Mouse (Mus musculus) adrenal gland, adult 18-20 months (tissue): ENCODE measurements around the gene Usp44. TPM values are rescaled to one million over a fixed set of nuclear protein-coding genes. Genes with fewer than 3 reads are reported as not detected.
A peak's percentile ranks its signal among the peaks of the same experiment; 100 is the strongest.

Experiments
- DNase-seq, 2 experiments: peaks; one replicate each; pipeline ENCODE4 v3.0.0; 2021 to 2022; ENCODE audit warnings: low spot score in 2 of 2
- total RNA-seq, 2 experiments: library from RNA; stranded (reverse); gene quantifications; 1 replicate in 1 of 2; 2 replicates in 1 of 2; pipeline ENCODE4 v1.2.3; 2021

Gene Usp44
- total RNA-seq, 2 experiments from 2014 or later, result not detected

DNA sequence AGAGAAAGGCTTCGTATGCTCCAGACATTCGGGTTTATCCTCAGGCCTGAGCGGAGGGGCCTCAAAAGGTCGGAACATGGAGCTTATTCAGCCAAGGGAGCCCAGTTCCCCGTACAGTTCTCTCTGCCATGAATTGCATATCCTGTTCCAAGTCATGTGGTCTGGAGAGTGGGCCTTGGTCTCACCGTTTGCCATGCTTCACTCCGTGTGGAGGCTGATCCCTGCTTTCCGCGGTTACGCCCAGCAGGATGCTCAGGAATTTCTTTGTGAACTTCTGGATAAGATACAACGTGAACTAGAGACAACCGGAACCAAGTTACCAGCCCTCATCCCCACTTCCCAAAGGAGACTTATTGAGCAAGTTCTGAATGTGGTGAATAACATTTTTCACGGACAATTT, 15.4 kb downstream of the Usp44 start:
- DNase-seq, result no peak

GRCm38 (mm10) chr10:93855126-93855525, 23.8 kb downstream of the Usp44 start:
- DNase-seq, result no peak

- no peak for DNase-seq
These were observed 24.7 kb downstream of the Usp44 start for GRCm38 (mm10) chr10:93856095-93856494.

GRCm38 (mm10) chr10:93868401-93868800, 37.0 kb downstream of the Usp44 start:
- DNase-seq, result no peak

- no peak for DNase-seq
These were observed 37.5 kb downstream of the Usp44 start for GRCm38 (mm10) chr10:93868886-93869285.

- DNase-seq, result no peak
These were observed 45.4 kb downstream of the Usp44 start for GRCm38 (mm10) chr10:93876772-93877171.

GRCm38 (mm10) chr10:93878732-93879131, 47.4 kb downstream of the Usp44 start:
- no peak for DNase-seq

DNA sequence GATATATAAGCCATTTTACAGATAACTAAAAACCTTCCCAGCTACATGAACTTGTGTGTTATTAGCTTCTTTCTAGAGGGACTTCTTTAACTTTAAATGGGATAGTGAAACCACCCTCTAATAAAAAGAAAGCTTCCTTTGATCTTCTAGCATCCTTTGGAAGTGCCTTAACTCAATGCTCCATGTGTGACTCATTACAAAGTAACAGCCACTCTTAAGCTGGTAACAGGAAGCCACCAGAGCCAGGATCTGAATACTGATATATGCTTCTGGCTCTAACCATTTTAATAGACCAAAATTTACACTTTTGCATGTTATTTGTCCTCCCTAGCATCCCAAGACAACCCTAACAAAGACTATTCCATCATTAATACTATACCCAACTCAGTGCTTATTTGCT, 50.6 kb downstream of the Usp44 start:
- no peak for DNase-seq

DNA sequence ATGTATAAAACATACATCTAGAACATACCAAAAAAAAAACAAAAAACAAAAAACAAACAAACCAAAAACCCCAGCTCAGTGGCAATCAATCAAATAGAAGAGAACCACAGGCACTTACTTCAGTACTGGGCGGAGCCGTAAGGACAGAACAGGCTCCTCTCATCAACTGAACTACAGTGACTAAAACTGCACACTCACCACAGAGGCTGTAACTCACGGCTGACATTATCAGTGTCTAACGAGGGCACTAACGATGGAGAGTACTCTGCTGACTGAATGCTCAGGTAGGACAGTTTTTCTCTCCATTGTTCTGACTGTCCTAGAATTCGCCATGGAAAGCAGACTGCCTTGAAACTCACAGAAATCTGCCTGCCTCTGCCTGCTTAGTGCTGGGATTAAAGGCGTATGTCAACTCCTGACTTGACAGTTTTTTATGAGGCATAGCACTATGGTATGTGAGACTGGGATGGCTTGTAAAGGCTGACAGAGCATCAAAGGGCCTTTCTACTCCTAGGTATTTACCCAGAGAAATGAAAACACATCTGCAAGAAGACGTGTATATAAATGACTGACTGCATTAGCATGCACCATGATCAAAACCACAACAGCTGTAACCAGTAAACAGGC, 51.5 kb downstream of the Usp44 start:
- DNase-seq, result no peak

DNA sequence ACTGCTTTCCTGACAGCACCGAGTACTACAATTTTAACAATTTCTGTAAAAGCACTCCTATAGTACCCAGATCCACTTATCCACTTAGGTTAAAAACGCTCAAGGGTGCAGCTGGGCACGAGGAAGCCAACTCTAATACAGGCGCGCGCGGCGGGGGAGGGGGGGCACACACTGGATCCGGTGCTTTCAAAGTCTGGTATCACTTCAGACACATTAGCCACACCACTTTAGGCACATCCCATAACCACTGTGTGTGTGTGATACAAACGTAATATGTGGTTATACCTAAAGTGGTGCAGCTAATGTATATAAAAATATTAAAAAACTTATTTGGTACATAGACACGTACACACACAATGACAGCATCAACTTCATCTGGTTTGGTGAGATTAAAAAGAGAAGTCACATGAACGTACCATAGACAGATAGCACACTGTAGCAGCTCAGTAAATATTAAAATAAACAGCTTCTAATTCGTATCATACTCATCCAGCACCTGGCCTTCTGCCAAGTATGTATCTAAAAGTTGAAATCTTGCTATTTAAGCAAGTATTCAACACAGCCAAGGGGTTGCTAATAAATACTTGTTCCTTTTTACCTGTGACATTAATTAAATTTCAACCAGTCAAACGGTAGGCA, 54.6 kb downstream of the Usp44 start:
- DNase-seq, result no peak

DNA sequence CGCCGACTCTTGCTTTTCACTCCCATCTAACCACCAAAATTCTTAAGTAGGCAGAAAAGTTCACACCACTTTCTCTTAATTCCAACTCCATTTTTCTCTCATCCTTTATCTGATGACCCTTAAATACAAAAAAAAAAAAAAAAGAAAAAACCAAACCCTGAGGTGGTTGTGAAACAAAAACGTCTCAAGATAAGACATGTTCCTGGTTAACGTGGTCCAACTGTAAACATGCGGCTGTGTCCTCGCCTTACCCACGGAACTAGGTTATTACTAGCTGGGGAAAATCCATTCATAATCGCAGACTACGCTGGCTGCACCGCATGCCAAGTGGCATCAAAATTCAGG, 57.2 kb downstream of the Usp44 start:
- no peak for DNase-seq

DNA sequence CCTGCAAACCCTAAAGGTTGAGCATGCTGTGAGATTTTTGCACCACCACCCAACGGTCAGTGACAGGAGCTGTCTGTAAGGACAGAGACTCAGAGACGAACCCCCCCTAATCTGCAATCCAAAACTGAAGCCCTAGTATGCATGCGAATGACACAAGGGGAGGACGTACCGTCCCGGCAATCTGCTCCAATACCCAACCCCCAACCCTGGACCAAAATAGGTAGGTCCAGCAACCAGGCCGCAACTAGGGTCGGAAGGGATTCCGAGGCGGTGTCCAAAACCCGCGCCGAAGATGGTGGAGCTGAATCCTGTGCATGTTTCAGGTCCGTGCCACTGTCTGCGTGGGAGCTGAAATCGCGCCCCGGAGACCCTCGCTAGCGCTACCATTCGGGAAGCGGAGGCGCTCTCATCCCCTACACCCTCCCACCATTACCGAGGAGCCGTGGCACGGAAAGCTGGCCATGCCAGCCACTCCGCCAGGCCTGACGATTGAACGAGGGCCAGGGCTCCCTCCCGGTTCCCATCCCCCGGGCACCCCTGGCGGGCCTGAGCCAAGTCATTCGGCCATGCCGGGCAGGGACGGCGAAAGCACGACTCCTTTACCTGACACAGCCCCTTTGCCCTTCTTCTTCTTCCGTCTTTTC, 57.7 kb downstream of the Usp44 start:
- DNase-seq, result no peak

- peak; percentile 86 for DNase-seq
These were observed 58.2 kb downstream of the Usp44 start for GRCm38 (mm10) chr10:93889579-93889950.

DNA sequence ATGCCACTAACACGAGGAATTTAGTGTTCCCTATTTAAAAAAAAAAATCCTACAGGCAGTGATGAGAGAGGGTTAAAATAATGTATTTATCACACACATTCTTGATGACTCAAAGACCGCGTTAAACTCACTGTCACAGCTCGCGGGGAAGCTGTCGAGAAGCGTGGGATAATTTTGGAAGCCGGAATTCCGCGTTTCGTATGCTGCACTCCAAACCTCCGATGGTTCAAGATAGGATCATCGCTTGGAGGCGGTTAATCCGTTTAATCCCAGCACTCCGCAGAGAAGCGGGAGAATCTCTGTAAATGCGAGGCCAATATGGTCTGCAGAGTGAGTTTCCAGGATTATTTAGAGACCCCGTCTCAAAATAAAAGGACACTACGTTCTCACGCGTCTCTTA, 58.6 kb downstream of the Usp44 start:
- DNase-seq, result peak in 1 of 2 experiments; percentile 26

- no peak for DNase-seq
These were observed 59.2 kb downstream of the Usp44 start for GRCm38 (mm10) chr10:93890565-93890964.

GRCm38 (mm10) chr10:93891031-93891430, 59.7 kb downstream of the Usp44 start:
- DNase-seq, result no peak

GRCm38 (mm10) chr10:93892551-93892950, 61.2 kb downstream of the Usp44 start:
- no peak for DNase-seq

DNA sequence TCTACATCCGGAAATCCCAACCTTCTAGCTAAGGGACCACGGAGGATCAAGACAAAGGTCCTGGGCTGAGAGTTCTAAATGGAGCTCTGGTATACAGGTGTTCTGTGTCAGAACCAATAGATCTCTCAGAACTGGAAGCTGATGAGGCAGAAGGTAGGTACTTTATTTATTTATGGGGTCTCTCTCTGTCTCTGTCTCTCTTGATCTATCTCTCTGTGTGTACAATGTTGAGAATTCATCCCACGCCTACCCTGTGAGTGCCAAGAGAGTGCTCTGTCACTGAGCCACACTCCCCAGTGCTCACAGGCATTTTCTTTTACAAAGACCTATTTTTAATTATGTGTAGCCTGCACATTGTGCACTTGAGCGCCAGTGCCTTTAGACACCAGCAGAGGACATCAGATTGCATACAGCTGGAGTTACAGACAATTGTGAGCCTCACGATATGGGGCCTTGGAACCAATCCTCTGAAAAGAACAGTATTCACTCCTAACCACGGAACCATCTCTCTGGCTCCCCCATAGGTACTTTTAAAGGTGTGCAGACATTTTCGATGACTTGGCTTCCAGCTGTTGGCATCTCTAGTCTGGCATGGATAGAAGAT, 65.8 kb downstream of the Usp44 start, which contains the start of gene Metap2:
Gene Metap2 (minus strand): TSS at position 51 of the 604 bp plus-strand sequence.
- no peak for DNase-seq

DNA sequence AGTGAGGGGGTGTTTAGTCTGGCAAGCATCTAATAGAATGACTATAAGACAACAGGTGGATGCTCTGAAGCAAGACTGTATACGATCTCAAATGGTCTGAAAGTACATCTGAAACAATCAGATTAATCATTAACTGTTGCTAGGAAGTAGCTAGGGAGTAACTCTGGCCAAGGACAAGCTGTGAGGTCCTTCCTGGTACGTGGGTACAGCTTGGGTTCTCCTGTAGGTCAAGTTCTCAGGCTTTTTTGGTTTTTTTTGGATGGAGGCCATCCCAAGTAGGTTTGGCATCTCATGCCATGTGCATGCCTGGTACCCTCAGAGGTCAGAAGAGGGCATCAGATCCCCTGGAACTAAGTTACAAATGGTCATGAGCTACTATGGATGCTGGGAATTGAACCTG, 67.9 kb downstream of the Usp44 start:
- no peak for DNase-seq

DNA sequence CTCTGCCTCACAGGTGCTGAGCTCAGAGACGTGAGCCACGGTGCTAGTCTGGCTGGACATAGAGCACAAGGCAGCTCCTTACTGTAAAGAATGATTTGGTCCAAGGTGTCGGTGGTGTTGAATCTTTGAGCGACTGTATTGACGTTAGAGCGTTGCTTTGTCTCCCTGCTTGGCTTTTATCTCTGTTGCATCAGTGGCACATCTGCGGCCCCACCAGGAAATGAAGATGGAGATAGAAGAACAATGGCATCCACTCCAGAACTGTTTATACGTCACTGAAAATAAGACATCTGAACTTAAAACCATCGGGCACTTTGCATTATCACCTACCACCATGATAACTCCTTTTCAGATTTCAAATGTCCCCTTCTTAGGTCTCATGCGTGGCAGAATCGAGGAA, 68.6 kb downstream of the Usp44 start:
- DNase-seq, result no peak

- DNase-seq, result no peak
These were observed 76.0 kb downstream of the Usp44 start for GRCm38 (mm10) chr10:93907376-93907775.
